Mouse (Mus musculus) midbrain, embryonic 15.5 days (tissue): ENCODE measurements at regions not wholly inside any gene's neighbourhood (a gene's known extent, or its start where the extent isn't known, plus 50 kb on each side); places are given as distances from the start of the nearest gene placed in this dataset. TPM values are rescaled to one million over a fixed set of nuclear protein-coding genes. Genes with fewer than 3 reads are reported as not detected.

Experiments
- ATAC-seq: fragments of 200-750 bp; cut with Nextera tagmentation; replicated peaks from 2 replicates; pipeline ENCODE4 v1.8.0; 2017; ENCODE audit warnings: moderate TSS enrichment
- H3K27ac ChIP-seq: fragments of 300-500 bp; sonication (generic); 2 replicates; pipeline ENCODE4 v1.5.1; 2015; ENCODE audit warnings: mild to moderate bottlenecking, inconsistent platforms
- H3K27me3 ChIP-seq: fragments of 300-500 bp; sonication (generic); replicated peaks from 2 replicates; pipeline ENCODE4 v1.6.1; 2015; ENCODE audit warnings: inconsistent platforms
- H3K36me3 ChIP-seq: fragments of 300-500 bp; sonication (generic); replicated peaks from 2 replicates; pipeline ENCODE4 v1.6.1; 2015; ENCODE audit warnings: inconsistent platforms
- H3K4me1 ChIP-seq: fragments of 300-500 bp; sonication (generic); 2 replicates; pipeline ENCODE4 v1.6.1; 2015; ENCODE audit warnings: inconsistent platforms
- H3K4me2 ChIP-seq: fragments of 300-500 bp; sonication (generic); 2 replicates; pipeline ENCODE4 v1.6.1; 2015; ENCODE audit warnings: inconsistent platforms, mild to moderate bottlenecking, moderate library complexity
- H3K4me3 ChIP-seq: fragments of 300-500 bp; sonication (generic); 2 replicates; pipeline ENCODE4 v1.5.1; 2015; ENCODE audit warnings: mild to moderate bottlenecking, inconsistent platforms
- H3K9ac ChIP-seq: fragments of 300-500 bp; sonication (generic); 2 replicates; pipeline ENCODE4 v1.6.1; 2015; ENCODE audit warnings: mild to moderate bottlenecking, inconsistent platforms
- H3K9me3 ChIP-seq: fragments of 300-500 bp; sonication (generic); 2 replicates; pipeline ENCODE4 v1.6.1; 2016; ENCODE audit warnings: inconsistent platforms
- WGBS: fragments of 180-500 bp; shearing (Covaris S2); methylation state at CpG from one replicate; pipeline ENCODE4 v1.1.7; 2015; ENCODE audit warnings: mixed read lengths; 5-methylcytosine and 5-hydroxymethylcytosine counted together
- microRNA-seq: library from miRNA; unstranded; fragments of <30 nt; microRNA quantifications from one replicate; pipeline ENCODE4, GENCODE M21; 2016

DNA sequence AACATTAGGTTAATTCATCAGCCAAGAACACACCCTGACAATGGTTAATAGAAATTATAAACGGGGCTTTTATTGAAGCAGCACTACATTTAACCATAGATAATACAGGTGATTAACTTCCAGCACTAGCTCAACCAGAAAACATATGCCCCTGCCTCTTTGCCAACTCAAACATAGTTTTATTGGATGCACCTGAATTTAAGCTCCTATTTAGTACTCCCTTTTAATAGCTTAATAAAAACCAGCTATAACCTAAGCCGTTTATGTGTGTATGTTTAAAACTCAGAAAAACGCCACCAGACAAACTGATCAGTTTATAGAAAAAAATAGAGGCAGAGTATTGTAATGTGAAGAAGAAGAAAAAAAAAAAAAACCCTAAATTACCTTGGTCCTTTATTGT, 1201.4 kb downstream of the A830018L16Rik start:
- Histone ChIP-seq H3K36me3 (no peaks in the 10 kb centered on the region), H3K4me3 (no peak overlapping the region), H3K27ac (no peak overlapping the region), H3K4me2 (no peak overlapping the region), H3K9ac (no peak overlapping the region), H3K4me1 (no peaks in the 10 kb centered on the region), H3K9me3 (no peaks in the 10 kb centered on the region), H3K27me3 (no peaks in the 10 kb centered on the region)
- 87% methylated on average over 3 of the region's 3 CpGs for WGBS
- no peak for ATAC-seq

- Histone ChIP-seq H3K4me2 (no peak overlapping the region), H3K4me1 (no peaks in the 10 kb centered on the region), H3K27me3 (no peaks in the 10 kb centered on the region), H3K9me3 (no peaks in the 10 kb centered on the region), H3K36me3 (no peaks in the 10 kb centered on the region), H3K27ac (no peak overlapping the region), H3K4me3 (no peak overlapping the region), H3K9ac (no peak overlapping the region)
- WGBS = 84% methylated on average over 10 of the region's 10 CpGs
- ATAC-seq = 0 out of 2 replicates have a peak, but pooled peaks have one; percentile 30
Measured at GRCm38 (mm10) chr1:12615733-12616481, 1202.0 kb downstream of the A830018L16Rik start.

DNA sequence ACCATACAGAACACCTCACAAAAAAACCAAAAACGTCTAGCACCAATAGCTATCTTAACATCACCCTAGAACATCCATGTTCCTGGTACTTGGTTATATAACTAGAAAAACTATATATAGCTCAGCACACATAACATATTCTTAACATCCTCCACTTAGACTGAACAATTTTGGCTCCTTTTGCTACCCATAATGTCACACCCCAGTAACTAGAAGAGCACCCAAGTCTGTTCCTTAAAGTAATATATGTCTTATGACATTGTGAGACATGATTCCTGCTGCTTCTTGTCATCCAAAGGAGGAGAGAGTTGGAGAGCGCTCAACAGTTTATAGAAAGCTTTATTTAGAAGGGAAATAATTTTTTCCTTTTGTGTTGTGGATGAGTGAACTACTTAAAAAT, 1206.1 kb downstream of the A830018L16Rik start:
- Histone ChIP-seq H3K9me3 (no peaks in the 10 kb centered on the region), H3K27ac (no peak overlapping the region), H3K36me3 (no peaks in the 10 kb centered on the region), H3K4me3 (no peak overlapping the region), H3K27me3 (no peaks in the 10 kb centered on the region), H3K4me2 (no peak overlapping the region), H3K9ac (no peak overlapping the region), H3K4me1 (no peaks in the 10 kb centered on the region)
- ATAC-seq = no peak
- 92% methylated on average over 2 of the region's 2 CpGs for WGBS

GRCm38 (mm10) chr1:12620825-12621224, 1206.9 kb downstream of the A830018L16Rik start:
- no peaks in the 10 kb centered on the region for H3K4me1 ChIP-seq
- no peak overlapping the region for H3K27ac ChIP-seq
- H3K27me3 ChIP-seq = no peaks in the 10 kb centered on the region
- ATAC-seq = no peak
- no peak overlapping the region for H3K9ac ChIP-seq
- no peak overlapping the region for H3K4me2 ChIP-seq
- 86% methylated on average over 6 of the region's 6 CpGs for WGBS
- no peaks in the 10 kb centered on the region for H3K36me3 ChIP-seq
- no peak overlapping the region for H3K4me3 ChIP-seq
- no peaks in the 10 kb centered on the region for H3K9me3 ChIP-seq

GRCm38 (mm10) chr1:12623158-12623557, 1209.3 kb downstream of the A830018L16Rik start:
- Histone ChIP-seq H3K27me3 (no peaks in the 10 kb centered on the region), H3K4me3 (no peak overlapping the region), H3K4me1 (no peaks in the 10 kb centered on the region), H3K27ac (no peak overlapping the region), H3K4me2 (no peak overlapping the region), H3K36me3 (no peaks in the 10 kb centered on the region), H3K9me3 (no peaks in the 10 kb centered on the region), H3K9ac (no peak overlapping the region)
- no peak for ATAC-seq
- WGBS = 92% methylated on average over 4 of the region's 4 CpGs

DNA sequence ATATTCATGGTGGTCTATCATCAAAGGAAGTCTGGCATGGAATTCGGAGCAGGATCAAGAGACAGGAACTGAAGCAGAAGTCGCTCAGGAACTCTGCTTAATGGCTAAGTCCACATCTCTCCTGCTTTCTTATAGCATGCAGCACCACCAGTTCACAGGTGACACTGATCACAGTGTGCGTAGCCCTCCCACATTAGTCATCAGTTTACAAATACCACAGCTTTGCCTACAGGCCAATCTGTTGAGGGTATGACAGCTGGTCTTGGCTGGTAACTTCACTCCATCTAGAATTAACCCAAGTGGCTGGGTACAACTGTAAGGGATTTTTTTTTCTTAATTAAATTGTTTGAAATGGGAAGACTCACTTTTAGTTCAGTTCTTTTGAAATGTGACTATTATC, 1219.1 kb downstream of the A830018L16Rik start:
- H3K36me3 ChIP-seq = no peaks in the 10 kb centered on the region
- H3K27me3 ChIP-seq = 0 out of 2 replicates have a peak, but pooled peaks cover 2% of the 10 kb centered on the region
- no peak for ATAC-seq
- H3K4me2 ChIP-seq = no peak overlapping the region
- no peak overlapping the region for H3K4me3 ChIP-seq
- WGBS = 94% methylated on average over 3 of the region's 3 CpGs
- 0 out of 2 replicates have a peak, but pooled peaks cover 6% of the 10 kb centered on the region for H3K4me1 ChIP-seq
- no peak overlapping the region for H3K9ac ChIP-seq
- H3K9me3 ChIP-seq = no peaks in the 10 kb centered on the region
- no peak overlapping the region for H3K27ac ChIP-seq

- Histone ChIP-seq H3K9ac (no peak overlapping the region), H3K27ac (no peak overlapping the region), H3K4me3 (no peak overlapping the region), H3K4me1 (0 out of 2 replicates have a peak, but pooled peaks cover 6% of the 10 kb centered on the region), H3K9me3 (no peaks in the 10 kb centered on the region), H3K36me3 (no peaks in the 10 kb centered on the region), H3K27me3 (peaks cover 13% of the 10 kb centered on the region; the same call in 1 of the 2 replicates), H3K4me2 (no peak overlapping the region; the same call in 1 of the 2 replicates)
- peak; percentile 90 for ATAC-seq
- WGBS = 14% methylated on average over 9 of the region's 9 CpGs
Measured at GRCm38 (mm10) chr1:12636326-12637147, 1222.6 kb downstream of the A830018L16Rik start.

- 55% methylated on average over 4 of the region's 4 CpGs for WGBS
- 0 out of 2 replicates have a peak, but pooled peaks cover 6% of the 10 kb centered on the region for H3K4me1 ChIP-seq
- no peak for ATAC-seq
- no peak overlapping the region for H3K4me3 ChIP-seq
- peaks cover 13% of the 10 kb centered on the region; the same call in 1 of the 2 replicates for H3K27me3 ChIP-seq
- H3K9ac ChIP-seq = no peak overlapping the region
- no peak overlapping the region for H3K4me2 ChIP-seq
- H3K27ac ChIP-seq = no peak overlapping the region
- no peaks in the 10 kb centered on the region for H3K9me3 ChIP-seq
- H3K36me3 ChIP-seq = no peaks in the 10 kb centered on the region
Measured at GRCm38 (mm10) chr1:12640983-12641382, 1227.1 kb downstream of the A830018L16Rik start.

Small RNA genes lying in the stretch of these regions (microRNA-seq; reads per million reads assigned to microRNA genes)
- gene Mir6341 = not detected
